Mouse (Mus musculus): ENCODE results near the gene Taar7d. TPM values are rescaled to one million over a fixed set of nuclear protein-coding genes. Genes with fewer than 3 reads are reported as not detected.
"Not testable (repeated sequence)": the region's sequence is repeated elsewhere in the genome, so short reads cannot be mapped to it uniquely, and the experiment has no call there.

The Taar7d gene
- total and polyA plus RNA-seq, 2 experiments from 2014 or later = not detected

DNA sequence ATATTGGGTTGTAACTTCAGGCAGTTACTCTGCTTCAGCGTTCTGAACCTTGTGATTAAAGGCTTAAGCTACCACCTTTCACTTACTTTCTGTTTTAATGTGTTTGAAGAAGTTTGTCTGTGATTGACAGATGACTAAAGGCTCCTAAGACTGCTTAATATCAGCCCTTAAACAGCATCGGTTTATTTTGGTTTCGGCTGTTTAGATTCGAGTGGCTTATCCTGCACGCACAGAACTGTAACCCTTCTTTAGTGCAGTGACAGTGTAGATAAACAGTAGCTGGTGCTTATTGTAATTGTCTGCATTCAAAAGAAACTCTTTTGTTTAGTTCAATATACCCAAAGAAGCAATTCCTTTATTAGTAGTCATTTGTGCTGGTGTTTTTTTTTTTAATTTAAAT, 25.0 kb downstream of the Taar7d start:
- no peak for DNase-seq (ENCODE audit: low spot score)

GRCm38 (mm10) chr10:24058986-24059385, 32.0 kb downstream of the Taar7d start:
- H3K4me1 ChIP-seq (ENCODE audit: insufficient read depth, low read length) = no peaks in the 10 kb centered on the region
- H3K36me3 ChIP-seq (ENCODE audit: insufficient read depth, low read length) = no peaks in the 10 kb centered on the region
- 93% methylated on average over 3 of the region's 3 CpGs for WGBS
- DNase-seq (ENCODE audit: low spot score) = no peak
- H3K27me3 ChIP-seq (ENCODE audit: insufficient read depth, low read length) = no peaks in the 10 kb centered on the region
- no peak for TF ChIP-seq CTCF (IDR thresholded peaks at IDR 0.05; ENCODE audit: low read depth)
- ATAC-seq = no peak
- no peak overlapping the region for H3K27ac ChIP-seq
- H3K4me3 ChIP-seq (ENCODE audit: low read length) = no peak overlapping the region
- H3K9ac ChIP-seq (replicated peaks; ENCODE audit: low read length) = no peak overlapping the region
- H3K4me2 ChIP-seq (ENCODE audit: low read depth, low read length) = no peak overlapping the region
- no peaks in the 10 kb centered on the region for H3K9me3 ChIP-seq (ENCODE audit: low read length)

More for the DNA sequence above, 25.0 kb downstream of the Taar7d start:
- Histone ChIP-seq H3K9me3 (ENCODE audit: low read length) (no peaks in the 10 kb centered on the region), H3K36me3 (ENCODE audit: insufficient read depth, low read length) (no peaks in the 10 kb centered on the region), H3K4me2 (ENCODE audit: low read depth, low read length) (no peak overlapping the region), H3K9ac (replicated peaks; ENCODE audit: low read length) (no peak overlapping the region), H3K4me1 (ENCODE audit: insufficient read depth, low read length) (no peaks in the 10 kb centered on the region), H3K27ac (no peak overlapping the region), H3K4me3 (ENCODE audit: low read length) (no peak overlapping the region), H3K27me3 (ENCODE audit: insufficient read depth, low read length) (no peaks in the 10 kb centered on the region)
- 87% methylated on average over 5 of the region's 5 CpGs for WGBS
- no peak for TF ChIP-seq CTCF (IDR thresholded peaks at IDR 0.05; ENCODE audit: low read depth)
- no peak for ATAC-seq

DNA sequence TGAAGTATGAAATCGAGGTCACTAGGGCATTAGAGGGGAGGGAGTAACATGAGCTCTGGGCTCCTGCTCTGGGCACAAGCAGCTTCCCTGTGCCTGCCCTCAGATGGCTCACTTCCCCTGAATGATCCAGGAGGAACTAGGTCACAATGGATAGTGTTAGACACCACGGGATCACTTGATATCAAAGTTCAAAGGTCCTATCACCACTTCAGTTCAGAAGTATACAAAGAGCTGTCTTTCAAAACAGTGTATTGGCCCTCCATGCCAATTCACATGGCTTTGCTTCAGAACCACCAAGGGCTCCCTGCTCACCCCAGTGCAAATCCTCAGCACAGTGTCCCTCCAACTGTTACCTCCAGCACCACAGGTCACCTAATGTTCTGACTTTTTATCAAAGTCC, 47.7 kb downstream of the Taar7d start:
- H3K27me3 ChIP-seq (ENCODE audit: insufficient read depth, low read length); ATAC-seq; H3K4me1 ChIP-seq (ENCODE audit: insufficient read depth, low read length); H3K36me3 ChIP-seq (ENCODE audit: insufficient read depth, low read length); H3K4me3 ChIP-seq (ENCODE audit: low read length); H3K9me3 ChIP-seq (ENCODE audit: low read length); H3K9ac ChIP-seq (replicated peaks; ENCODE audit: low read length); H3K4me2 ChIP-seq (ENCODE audit: low read depth, low read length); DNase-seq (ENCODE audit: low spot score); H3K27ac ChIP-seq: not testable (repeated sequence)
- WGBS = 50% methylated on average over 2 of the region's 2 CpGs

GRCm38 (mm10) chr10:24076200-24076599, 49.2 kb downstream of the Taar7d start, which contains the start of gene Taar8a:
Taar8a (plus strand) TSS chr10:24076500.
- ATAC-seq; H3K27me3 ChIP-seq (ENCODE audit: insufficient read depth, low read length); H3K36me3 ChIP-seq (ENCODE audit: insufficient read depth, low read length); H3K4me2 ChIP-seq (ENCODE audit: low read depth, low read length); DNase-seq (ENCODE audit: low spot score); H3K4me1 ChIP-seq (ENCODE audit: insufficient read depth, low read length); H3K9ac ChIP-seq (replicated peaks; ENCODE audit: low read length); H3K27ac ChIP-seq; H3K9me3 ChIP-seq (ENCODE audit: low read length); H3K4me3 ChIP-seq (ENCODE audit: low read length): not testable (repeated sequence)
- 88% methylated on average over 2 of the region's 4 CpGs for WGBS

Other genes starting within 250 kb of the Taar7d start
- gene Rps12, start 239.9 kb upstream of the Taar7d start, total RNA-seq (2014; rRNA removed) = 2,422 and 2,499 TPM in 2 replicates
- 130 and 135 TPM in 2 replicates for gene Rps12, start 239.9 kb upstream of the Taar7d start, polyA plus RNA-seq (2015; fragmentation: Nextera tagmentation; extraction: Ambion mirVana)
- 15.3 and 21.7 TPM in 2 replicates for gene Slc18b1, start 230.2 kb upstream of the Taar7d start, total RNA-seq (2014; rRNA removed)
- 13.5 and 17.4 TPM in 2 replicates for gene Slc18b1, start 230.2 kb upstream of the Taar7d start, polyA plus RNA-seq (2015; fragmentation: Nextera tagmentation; extraction: Ambion mirVana)
- 0.11 and 0.16 TPM in 2 replicates for gene Vnn3, start 175.8 kb upstream of the Taar7d start, total RNA-seq (2014; rRNA removed)
- gene Vnn3, start 175.8 kb upstream of the Taar7d start, polyA plus RNA-seq (2015; fragmentation: Nextera tagmentation; extraction: Ambion mirVana) = 0.10 TPM in 1 of 2 replicates, not detected in the other
- 0.89 TPM in 1 of 2 replicates, not detected in the other for gene Vnn1, start 132.5 kb upstream of the Taar7d start, total RNA-seq (2014; rRNA removed)
- gene Vnn1, start 132.5 kb upstream of the Taar7d start, polyA plus RNA-seq (2015; fragmentation: Nextera tagmentation; extraction: Ambion mirVana) = 0.73 and 1.1 TPM in 2 replicates
- gene Taar1, start 106.9 kb upstream of the Taar7d start, total RNA-seq (2014; rRNA removed) = not detected in 2 replicates
- gene Taar1, start 106.9 kb upstream of the Taar7d start, polyA plus RNA-seq (2015; fragmentation: Nextera tagmentation; extraction: Ambion mirVana) = not detected in 2 replicates
- not detected in 2 replicates for gene Taar2, start 88.7 kb upstream of the Taar7d start, total RNA-seq (2014; rRNA removed)
- gene Taar2, start 88.7 kb upstream of the Taar7d start, polyA plus RNA-seq (2015; fragmentation: Nextera tagmentation; extraction: Ambion mirVana) = 0.33 TPM in 1 of 2 replicates, not detected in the other
- gene Taar3, start 77.7 kb upstream of the Taar7d start, total RNA-seq (2014; rRNA removed) = 0.21 TPM in 1 of 2 replicates, not detected in the other
- not detected in 2 replicates for gene Taar3, start 77.7 kb upstream of the Taar7d start, polyA plus RNA-seq (2015; fragmentation: Nextera tagmentation; extraction: Ambion mirVana)
- not detected in 2 replicates for gene Taar4, start 66.7 kb upstream of the Taar7d start, total RNA-seq (2014; rRNA removed)
- gene Taar4, start 66.7 kb upstream of the Taar7d start, polyA plus RNA-seq (2015; fragmentation: Nextera tagmentation; extraction: Ambion mirVana) = not detected in 2 replicates
- gene Taar5, start 56.5 kb upstream of the Taar7d start, total RNA-seq (2014; rRNA removed) = not detected in 2 replicates
- not detected in 2 replicates for gene Taar5, start 56.5 kb upstream of the Taar7d start, polyA plus RNA-seq (2015; fragmentation: Nextera tagmentation; extraction: Ambion mirVana)
- gene Taar6, start 41.6 kb upstream of the Taar7d start, total RNA-seq (2014; rRNA removed) = not detected in 2 replicates
- not detected in 2 replicates for gene Taar6, start 41.6 kb upstream of the Taar7d start, polyA plus RNA-seq (2015; fragmentation: Nextera tagmentation; extraction: Ambion mirVana)
- gene Taar7a, start 33.7 kb upstream of the Taar7d start, total RNA-seq (2014; rRNA removed) = not detected in 2 replicates
- not detected in 2 replicates for gene Taar7a, start 33.7 kb upstream of the Taar7d start, polyA plus RNA-seq (2015; fragmentation: Nextera tagmentation; extraction: Ambion mirVana)
- gene Taar7b, start 27.3 kb upstream of the Taar7d start, total RNA-seq (2014; rRNA removed) = not detected in 2 replicates
- gene Taar7b, start 27.3 kb upstream of the Taar7d start, polyA plus RNA-seq (2015; fragmentation: Nextera tagmentation; extraction: Ambion mirVana) = not detected in 2 replicates
- gene Taar7e, start 10.4 kb downstream of the Taar7d start, total RNA-seq (2014; rRNA removed) = not detected in 2 replicates
- not detected in 2 replicates for gene Taar7e, start 10.4 kb downstream of the Taar7d start, polyA plus RNA-seq (2015; fragmentation: Nextera tagmentation; extraction: Ambion mirVana)
- gene Taar7f, start 22.3 kb downstream of the Taar7d start, total RNA-seq (2014; rRNA removed) = not detected in 2 replicates
- not detected in 2 replicates for gene Taar7f, start 22.3 kb downstream of the Taar7d start, polyA plus RNA-seq (2015; fragmentation: Nextera tagmentation; extraction: Ambion mirVana)
- not detected in 2 replicates for gene Taar8a, start 49.3 kb downstream of the Taar7d start, total RNA-seq (2014; rRNA removed)
- gene Taar8a, start 49.3 kb downstream of the Taar7d start, polyA plus RNA-seq (2015; fragmentation: Nextera tagmentation; extraction: Ambion mirVana) = not detected in 2 replicates
- gene Taar8b, start 65.1 kb downstream of the Taar7d start, total RNA-seq (2014; rRNA removed) = not detected in 2 replicates
- not detected in 2 replicates for gene Taar8b, start 65.1 kb downstream of the Taar7d start, polyA plus RNA-seq (2015; fragmentation: Nextera tagmentation; extraction: Ambion mirVana)
- not detected in 2 replicates for gene Taar8c, start 74.7 kb downstream of the Taar7d start, total RNA-seq (2014; rRNA removed)
- not detected in 2 replicates for gene Taar8c, start 74.7 kb downstream of the Taar7d start, polyA plus RNA-seq (2015; fragmentation: Nextera tagmentation; extraction: Ambion mirVana)
- gene Taar9, start 82.3 kb downstream of the Taar7d start, total RNA-seq (2014; rRNA removed) = not detected in 2 replicates
- gene Taar9, start 82.3 kb downstream of the Taar7d start, polyA plus RNA-seq (2015; fragmentation: Nextera tagmentation; extraction: Ambion mirVana) = not detected in 2 replicates
- gene Stx7, start 122.1 kb downstream of the Taar7d start, total RNA-seq (2014; rRNA removed) = 109 and 111 TPM in 2 replicates
- gene Stx7, start 122.1 kb downstream of the Taar7d start, polyA plus RNA-seq (2015; fragmentation: Nextera tagmentation; extraction: Ambion mirVana) = 289 and 299 TPM in 2 replicates
- gene Moxd1, start 196.3 kb downstream of the Taar7d start, total RNA-seq (2014; rRNA removed) = 10.6 and 14.3 TPM in 2 replicates
- 12.9 and 16.2 TPM in 2 replicates for gene Moxd1, start 196.3 kb downstream of the Taar7d start, polyA plus RNA-seq (2015; fragmentation: Nextera tagmentation; extraction: Ambion mirVana)